Mouse (Mus musculus): Measurements from ENCODE around the gene Bhlhe40. TPM values are rescaled to one million over a fixed set of nuclear protein-coding genes. Genes with fewer than 3 reads are reported as not detected.

Bhlhe40 gene
- polyA plus RNA-seq, 1 experiment = 6.2 TPM

DNA sequence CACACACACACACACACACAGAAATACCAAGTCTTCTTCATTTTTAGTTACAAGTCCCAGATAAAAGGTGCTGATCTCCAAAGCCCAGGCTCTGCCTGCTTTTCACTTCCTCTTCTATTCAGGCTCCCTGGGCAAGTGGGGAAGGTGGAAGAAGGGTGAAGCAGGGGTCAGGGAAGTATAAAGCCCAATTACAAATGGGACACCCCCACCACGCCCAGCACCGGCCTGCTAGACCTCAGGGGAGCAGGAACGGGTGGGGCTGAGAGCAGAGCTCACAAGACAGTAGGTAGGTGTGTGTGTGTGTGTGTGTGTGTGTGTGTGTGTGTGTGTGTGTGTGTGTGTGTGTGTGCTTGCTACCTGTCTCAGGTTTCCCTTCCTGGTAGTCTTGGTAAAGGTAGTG, 42.2 kb downstream of the Bhlhe40 start:
- Histone ChIP-seq H3K4me3 (ENCODE audit: control insufficient read depth, insufficient read depth, low read length) (no peak overlapping the region), H3K27ac (ENCODE audit: control insufficient read depth, insufficient read depth, low read length) (no peak overlapping the region), H3K36me3 (ENCODE audit: control insufficient read depth, insufficient read depth, low read length) (no peaks in the 10 kb centered on the region), H3K27me3 (ENCODE audit: control insufficient read depth, insufficient read depth, low read length) (no peaks in the 10 kb centered on the region), H3K4me1 (replicated peaks; ENCODE audit: control insufficient read depth, insufficient read depth, low read length) (no peaks in the 10 kb centered on the region)
- no peak for DNase-seq
- TF ChIP-seq CTCF (IDR thresholded peaks at IDR 0.05; ENCODE audit: borderline replicate concordance, control insufficient read depth, extremely low read depth, insufficient read depth, low read length, poor library complexity) (no peak), POLR2A (IDR thresholded peaks at IDR 0.05; ENCODE audit: control insufficient read depth, extremely low read depth, insufficient read depth, low read length, poor library complexity) (no peak)
- WGBS = 65% methylated on average over 3 of the region's 3 CpGs

DNA sequence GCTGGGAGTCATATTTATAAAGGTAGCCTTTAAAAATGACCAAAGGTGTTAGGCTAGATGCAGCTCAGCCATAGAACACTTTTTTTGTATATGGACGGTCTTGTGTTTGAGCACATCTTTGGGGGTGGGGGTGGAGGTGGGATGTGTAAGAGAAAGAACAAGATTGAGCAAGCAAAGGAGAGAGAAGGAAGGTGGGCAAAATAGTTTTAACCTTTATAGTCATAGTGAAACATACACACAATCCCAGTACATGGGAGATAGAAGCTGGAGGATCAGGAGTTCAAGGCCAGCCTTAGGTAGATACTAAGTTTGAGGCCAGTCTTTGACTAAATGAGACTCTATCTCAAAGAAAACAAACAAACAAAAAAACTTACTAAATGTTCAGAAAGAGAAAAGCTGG, 42.7 kb downstream of the Bhlhe40 start:
- H3K27me3 ChIP-seq (ENCODE audit: control insufficient read depth, insufficient read depth, low read length) = no peaks in the 10 kb centered on the region

DNA sequence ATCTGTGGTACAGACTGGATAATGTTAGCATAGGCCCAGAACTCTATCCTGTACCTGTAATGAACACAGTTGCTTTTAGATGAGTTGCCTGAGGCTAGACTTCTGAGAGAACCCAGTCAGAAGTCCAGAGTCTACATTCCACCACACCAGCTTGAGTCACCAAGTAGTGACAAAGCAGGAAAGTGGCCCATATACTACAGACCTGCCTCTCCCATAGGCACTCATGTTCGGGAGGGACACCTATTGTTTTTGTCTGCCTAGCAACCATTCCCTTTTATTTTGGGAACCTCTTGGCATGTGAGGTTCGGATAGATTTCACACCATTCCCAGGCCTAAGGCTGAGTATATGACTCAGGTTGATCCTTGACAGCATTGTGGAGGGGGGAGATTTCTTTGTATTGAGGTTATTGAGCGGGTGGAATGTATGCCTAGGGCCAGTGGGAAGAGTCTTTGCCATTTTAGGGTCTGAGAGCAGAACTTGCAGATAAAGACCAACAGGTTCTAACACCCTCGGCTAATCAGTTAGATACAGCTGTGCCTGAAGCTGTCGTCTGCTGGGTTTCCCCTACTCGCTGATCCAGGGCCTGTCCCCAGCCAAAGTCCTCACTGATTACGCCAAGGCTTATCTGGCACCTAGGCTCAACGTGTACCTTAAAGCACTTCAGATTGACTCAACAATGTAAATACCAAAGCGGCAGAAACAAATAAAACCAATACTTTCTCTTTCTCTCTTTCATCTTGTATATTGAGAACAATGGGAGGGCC, 44.1 kb downstream of the Bhlhe40 start:
- no peaks in the 10 kb centered on the region for H3K27me3 ChIP-seq (ENCODE audit: control insufficient read depth, insufficient read depth, low read length)
- no peak overlapping the region for H3K27ac ChIP-seq (ENCODE audit: control insufficient read depth, insufficient read depth, low read length)
- DNase-seq = no peak
- peaks cover under 1% of the 10 kb centered on the region; the same call in 1 of the 2 replicates for H3K4me1 ChIP-seq (replicated peaks; ENCODE audit: control insufficient read depth, insufficient read depth, low read length)
- 93% methylated on average over 9 of the region's 9 CpGs for WGBS
- H3K4me3 ChIP-seq (ENCODE audit: control insufficient read depth, insufficient read depth, low read length) = no peak overlapping the region
- TF ChIP-seq POLR2A (IDR thresholded peaks at IDR 0.05; ENCODE audit: control insufficient read depth, extremely low read depth, insufficient read depth, low read length, poor library complexity) (no peak), CTCF (IDR thresholded peaks at IDR 0.05; ENCODE audit: borderline replicate concordance, control insufficient read depth, extremely low read depth, insufficient read depth, low read length, poor library complexity) (no peak)
- no peaks in the 10 kb centered on the region for H3K36me3 ChIP-seq (ENCODE audit: control insufficient read depth, insufficient read depth, low read length)

More for the DNA sequence above, 42.7 kb downstream of the Bhlhe40 start:
- Histone ChIP-seq H3K36me3 (ENCODE audit: control insufficient read depth, insufficient read depth, low read length) (no peaks in the 10 kb centered on the region), H3K4me1 (replicated peaks; ENCODE audit: control insufficient read depth, insufficient read depth, low read length) (no peaks in the 10 kb centered on the region), H3K4me3 (ENCODE audit: control insufficient read depth, insufficient read depth, low read length) (no peak overlapping the region), H3K27ac (ENCODE audit: control insufficient read depth, insufficient read depth, low read length) (no peak overlapping the region)
- 87% methylated on average over 1 of the region's 1 CpGs for WGBS
- TF ChIP-seq POLR2A (IDR thresholded peaks at IDR 0.05; ENCODE audit: control insufficient read depth, extremely low read depth, insufficient read depth, low read length, poor library complexity) = no peak
- TF ChIP-seq CTCF (IDR thresholded peaks at IDR 0.05; ENCODE audit: borderline replicate concordance, control insufficient read depth, extremely low read depth, insufficient read depth, low read length, poor library complexity) = no peak
- no peak for DNase-seq

DNA sequence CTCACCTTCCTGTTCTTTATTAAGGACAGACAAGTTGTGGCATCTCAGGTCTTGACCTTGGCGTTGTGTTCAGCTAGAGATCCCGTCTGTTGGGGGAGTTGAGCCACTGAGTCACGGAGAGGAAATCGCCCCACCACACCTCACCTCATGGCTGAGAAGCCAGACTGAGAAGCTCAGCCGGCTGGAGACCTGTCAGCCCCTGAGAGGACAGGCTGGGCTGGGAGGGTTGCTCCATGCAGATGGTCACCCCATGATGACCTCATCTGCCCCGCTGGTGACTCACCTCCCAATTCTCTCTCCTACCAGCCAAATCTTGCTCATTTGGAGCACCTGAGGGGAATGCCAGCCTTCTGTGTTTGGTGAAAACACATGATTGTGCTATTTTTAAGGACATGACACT, 45.5 kb downstream of the Bhlhe40 start:
- Histone ChIP-seq H3K27ac (ENCODE audit: control insufficient read depth, insufficient read depth, low read length) (no peak overlapping the region), H3K36me3 (ENCODE audit: control insufficient read depth, insufficient read depth, low read length) (no peaks in the 10 kb centered on the region), H3K27me3 (ENCODE audit: control insufficient read depth, insufficient read depth, low read length) (no peaks in the 10 kb centered on the region), H3K4me1 (replicated peaks; ENCODE audit: control insufficient read depth, insufficient read depth, low read length) (peaks cover 5% of the 10 kb centered on the region), H3K4me3 (ENCODE audit: control insufficient read depth, insufficient read depth, low read length) (no peak overlapping the region)
- 86% methylated on average over 6 of the region's 6 CpGs for WGBS
- TF ChIP-seq POLR2A (IDR thresholded peaks at IDR 0.05; ENCODE audit: control insufficient read depth, extremely low read depth, insufficient read depth, low read length, poor library complexity) (no peak), CTCF (IDR thresholded peaks at IDR 0.05; ENCODE audit: borderline replicate concordance, control insufficient read depth, extremely low read depth, insufficient read depth, low read length, poor library complexity) (no peak)
- no peak for DNase-seq

DNA sequence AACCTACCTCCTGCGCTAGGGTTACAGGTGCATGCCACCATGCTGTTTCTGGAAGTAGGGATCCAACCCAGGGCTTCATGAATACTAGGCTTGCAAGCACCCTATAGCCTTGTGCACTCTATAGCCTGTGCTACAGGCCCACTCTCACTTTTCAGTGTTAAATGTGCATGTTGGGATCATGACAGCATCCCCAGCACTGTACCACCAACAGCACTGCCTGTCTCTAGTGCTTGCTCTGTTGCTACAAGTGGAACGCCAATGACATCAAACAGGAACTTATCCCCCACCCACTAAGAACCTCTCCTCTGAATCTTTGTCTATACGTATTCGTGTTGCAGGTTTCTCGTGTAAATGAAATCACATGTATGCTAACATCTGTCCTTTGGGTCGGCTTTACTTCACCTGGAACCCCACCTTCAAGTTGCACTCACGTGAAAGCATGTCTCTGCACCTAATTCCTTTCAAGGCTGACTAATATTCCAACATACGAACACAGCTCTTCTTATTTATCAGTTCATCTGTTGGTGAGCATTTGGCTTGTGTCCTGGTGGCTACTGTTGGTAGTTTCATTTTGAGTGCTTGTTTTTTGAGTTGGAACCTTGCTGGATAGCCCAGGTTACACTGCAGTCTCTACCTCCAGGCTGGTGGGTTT, 46.7 kb downstream of the Bhlhe40 start:
- H3K4me3 ChIP-seq (ENCODE audit: control insufficient read depth, insufficient read depth, low read length) = no peak overlapping the region
- TF ChIP-seq POLR2A (IDR thresholded peaks at IDR 0.05; ENCODE audit: control insufficient read depth, extremely low read depth, insufficient read depth, low read length, poor library complexity) (no peak), CTCF (IDR thresholded peaks at IDR 0.05; ENCODE audit: borderline replicate concordance, control insufficient read depth, extremely low read depth, insufficient read depth, low read length, poor library complexity) (no peak)
- no peaks in the 10 kb centered on the region for H3K27me3 ChIP-seq (ENCODE audit: control insufficient read depth, insufficient read depth, low read length)
- DNase-seq = no peak
- no peak overlapping the region for H3K27ac ChIP-seq (ENCODE audit: control insufficient read depth, insufficient read depth, low read length)
- 94% methylated on average over 8 of the region's 8 CpGs for WGBS
- H3K36me3 ChIP-seq (ENCODE audit: control insufficient read depth, insufficient read depth, low read length) = no peaks in the 10 kb centered on the region
- peaks cover 5% of the 10 kb centered on the region for H3K4me1 ChIP-seq (replicated peaks; ENCODE audit: control insufficient read depth, insufficient read depth, low read length)

DNA sequence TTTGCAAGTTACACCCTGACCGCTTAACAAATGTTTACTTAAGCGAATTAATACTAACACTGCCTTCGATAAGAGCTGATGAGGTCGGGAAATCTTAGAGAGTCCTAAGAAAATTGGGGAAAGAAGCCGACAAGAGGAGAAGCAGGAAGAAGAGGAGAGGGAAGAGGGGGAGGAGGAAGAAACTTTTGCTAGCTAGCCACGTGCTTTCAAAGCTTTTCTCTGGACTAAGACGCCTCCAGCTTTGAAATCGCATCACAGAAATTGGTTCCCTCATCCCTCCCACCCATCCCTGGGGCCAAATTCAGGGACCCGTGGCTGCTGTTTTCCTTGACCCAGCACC, 48.7 kb downstream of the Bhlhe40 start:
- no peak overlapping the region for H3K27ac ChIP-seq (ENCODE audit: control insufficient read depth, insufficient read depth, low read length)
- 26% methylated on average over 9 of the region's 9 CpGs for WGBS
- H3K36me3 ChIP-seq (ENCODE audit: control insufficient read depth, insufficient read depth, low read length) = no peaks in the 10 kb centered on the region

More for the DNA sequence above, 48.7 kb downstream of the Bhlhe40 start:
- no peak for TF ChIP-seq POLR2A (IDR thresholded peaks at IDR 0.05; ENCODE audit: control insufficient read depth, extremely low read depth, insufficient read depth, low read length, poor library complexity)
- no peak for TF ChIP-seq CTCF (IDR thresholded peaks at IDR 0.05; ENCODE audit: borderline replicate concordance, control insufficient read depth, extremely low read depth, insufficient read depth, low read length, poor library complexity)
- no peak for DNase-seq
- Histone ChIP-seq H3K27me3 (ENCODE audit: control insufficient read depth, insufficient read depth, low read length) (no peaks in the 10 kb centered on the region), H3K4me1 (replicated peaks; ENCODE audit: control insufficient read depth, insufficient read depth, low read length) (peaks cover 5% of the 10 kb centered on the region), H3K4me3 (ENCODE audit: control insufficient read depth, insufficient read depth, low read length) (no peak overlapping the region)
